Mouse (Mus musculus): ENCODE measurements around the gene Rgs10.
"Not testable (repeated sequence)": the region's sequence is repeated elsewhere in the genome, so short reads cannot be mapped to it uniquely, and the experiment has no call there.

Gene Rgs10

DNA sequence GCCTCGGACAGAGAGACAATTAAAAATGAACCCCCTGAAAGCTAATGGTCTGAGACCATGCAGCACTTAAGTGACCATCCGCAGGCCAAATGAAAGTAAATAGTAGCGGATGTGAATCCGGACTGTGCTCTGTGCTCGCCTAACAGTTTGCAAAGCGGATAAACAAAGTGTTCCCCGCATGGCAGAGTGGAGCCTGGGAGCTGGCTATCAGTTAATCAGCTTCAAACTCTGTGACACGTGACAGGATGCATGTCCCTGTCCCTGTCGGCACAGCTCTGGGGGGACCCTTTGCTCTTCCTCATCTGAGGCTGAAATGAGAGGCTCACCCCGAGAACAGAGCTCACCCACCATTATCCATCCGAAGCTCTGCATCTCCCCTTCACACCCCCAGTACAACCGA lies 49.2 kb downstream of the Rgs10 start:
- no peak for DNase-seq

DNA sequence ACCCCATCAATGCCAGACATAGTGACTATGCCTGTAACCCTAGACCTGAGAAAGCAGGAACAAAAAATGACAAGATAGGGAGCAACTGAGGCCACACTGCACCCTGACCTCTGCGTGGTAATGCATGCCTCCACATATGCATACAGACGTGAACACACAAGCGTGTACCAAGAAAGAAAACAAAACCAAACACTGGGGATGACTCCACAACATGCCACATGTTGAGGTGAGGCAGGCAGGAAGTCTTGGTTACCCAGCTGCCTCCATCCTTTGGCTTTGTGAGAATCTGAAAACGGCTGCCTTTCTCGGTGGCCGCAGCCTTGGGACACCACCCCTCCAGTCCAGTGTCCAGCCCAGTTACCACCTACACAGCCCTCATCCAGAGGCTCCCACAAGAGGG lies 49.7 kb downstream of the Rgs10 start:
- no peak for DNase-seq

DNA sequence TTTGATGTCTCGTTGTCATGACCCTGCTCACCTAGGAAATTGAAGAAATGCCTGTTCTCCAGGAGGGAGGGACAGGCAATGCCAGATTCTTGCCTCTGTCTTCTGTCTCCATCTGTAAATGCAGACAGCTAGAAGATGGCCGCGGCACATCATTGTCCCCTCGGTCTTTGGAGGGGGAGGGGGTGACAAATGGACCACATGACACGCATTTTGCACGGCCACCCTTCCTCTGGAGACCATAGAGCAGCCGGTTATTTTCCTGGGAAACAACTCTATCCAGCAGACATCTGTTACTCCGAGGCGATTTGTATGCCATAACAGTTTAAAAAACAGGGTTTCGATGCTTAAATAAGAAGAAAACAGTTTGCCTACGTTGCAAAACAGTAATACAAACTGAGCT lies 51.9 kb downstream of the Rgs10 start:
- no peak for DNase-seq

DNA sequence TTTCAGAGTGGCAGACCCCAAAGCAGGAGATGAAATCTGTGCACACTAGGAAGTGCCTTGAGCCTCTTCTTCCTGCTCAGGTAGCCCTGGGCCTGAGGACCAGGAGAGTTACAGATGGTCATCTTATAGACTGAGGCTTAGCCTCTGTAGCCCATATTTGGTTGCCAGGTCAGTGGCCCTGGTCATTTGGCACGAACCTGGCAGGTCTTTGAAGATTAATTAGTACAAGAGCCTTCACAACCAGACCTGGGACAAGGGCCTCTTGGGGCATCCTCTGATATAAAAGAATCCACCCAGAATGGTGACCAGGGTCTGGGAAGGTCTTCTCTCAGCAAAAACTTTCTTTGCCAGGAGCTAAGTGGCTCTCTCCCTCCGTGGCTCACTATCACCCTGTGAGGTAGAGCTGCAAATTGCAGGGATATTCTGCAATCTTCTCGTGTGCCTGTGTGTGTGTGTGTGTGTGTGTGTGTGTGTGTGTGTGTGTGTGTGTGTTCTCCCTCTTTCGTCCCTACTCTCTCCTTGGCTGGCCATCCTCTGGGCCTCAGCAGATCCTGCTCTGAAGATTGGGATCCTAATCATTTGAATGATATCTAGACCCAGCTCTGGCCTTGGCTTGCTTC lies 53.4 kb downstream of the Rgs10 start:
- DNase-seq, result no peak

DNA sequence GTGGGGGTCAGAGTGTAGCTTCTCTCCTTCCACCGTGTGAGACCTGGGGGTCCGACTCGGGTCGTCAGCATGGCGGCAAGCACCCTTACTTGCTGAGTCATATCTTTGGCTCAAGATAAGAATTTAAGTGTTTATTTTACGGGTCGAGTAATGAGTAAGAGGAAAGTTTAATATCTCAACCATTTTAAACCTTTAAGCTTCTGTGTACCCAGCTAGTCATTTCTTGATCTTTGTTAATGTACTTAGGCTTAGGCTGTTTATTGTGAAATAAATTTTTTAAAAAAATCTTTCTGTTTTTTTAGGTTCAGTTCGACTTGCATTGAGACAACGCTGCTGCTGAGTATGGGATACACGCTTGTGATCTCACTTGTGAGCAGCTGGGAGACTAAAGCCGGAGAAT lies 54.0 kb downstream of the Rgs10 start:
- DNase-seq, result no peak

DNA sequence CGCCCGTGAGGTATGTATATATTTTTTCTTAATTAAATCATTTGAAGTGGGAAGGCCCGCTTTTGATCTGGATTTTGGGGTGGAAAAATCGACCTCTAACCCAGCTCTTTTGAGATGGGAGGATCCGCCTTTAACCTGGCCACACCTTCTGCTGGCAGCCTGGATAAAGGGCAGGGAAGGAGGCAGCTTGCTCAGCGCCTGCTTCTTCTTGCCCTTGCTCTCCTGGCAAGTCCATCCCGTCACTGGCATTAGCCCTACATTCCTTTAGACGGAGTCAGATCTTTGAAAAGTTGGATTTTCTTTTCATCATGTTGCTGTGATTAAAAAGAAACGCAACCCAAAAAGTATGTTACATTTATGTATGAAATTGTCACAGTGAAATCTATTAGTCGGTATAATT lies 54.8 kb downstream of the Rgs10 start:
- DNase-seq, result no peak

DNA sequence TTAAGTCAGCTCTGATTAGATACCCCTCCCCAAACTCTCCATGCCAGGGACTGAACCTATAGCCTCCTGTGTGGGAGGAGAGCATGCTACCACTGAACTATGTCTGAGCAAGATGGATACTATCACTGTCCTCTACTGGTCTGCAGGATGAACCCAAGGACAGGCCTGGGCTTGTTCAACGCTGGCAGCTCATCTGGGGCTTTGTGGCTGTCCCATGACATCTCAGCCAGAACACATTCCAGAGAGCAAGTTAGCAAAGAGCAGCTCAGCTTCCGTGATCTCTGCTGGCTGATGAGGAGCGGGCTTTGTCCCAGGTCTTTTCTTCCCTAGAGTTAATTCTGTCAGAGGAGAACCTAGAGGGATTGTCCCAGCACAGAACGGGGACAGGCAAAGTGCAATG lies 55.6 kb downstream of the Rgs10 start:
- DNase-seq, result no peak

DNA sequence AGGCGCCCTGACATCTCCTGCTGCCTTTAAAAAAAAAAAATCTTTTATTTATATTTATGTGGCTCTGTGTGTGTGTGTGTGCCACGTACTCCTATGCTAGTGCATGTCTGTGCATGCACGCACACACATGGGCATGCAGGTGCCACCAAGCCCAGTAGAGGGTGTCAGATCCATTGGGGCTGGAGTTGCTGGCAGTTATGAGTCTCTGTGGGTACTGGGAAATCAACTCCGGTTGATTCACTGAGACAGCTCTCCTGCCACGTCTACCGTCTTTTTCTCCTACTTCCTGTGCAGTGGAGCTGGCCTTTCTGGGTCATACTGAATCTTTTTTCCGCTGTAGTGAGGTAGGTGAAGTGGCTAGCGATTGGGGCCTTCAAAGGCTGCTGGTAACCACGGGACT lies 58.8 kb downstream of the Rgs10 start:
- DNase-seq, result no peak

DNA sequence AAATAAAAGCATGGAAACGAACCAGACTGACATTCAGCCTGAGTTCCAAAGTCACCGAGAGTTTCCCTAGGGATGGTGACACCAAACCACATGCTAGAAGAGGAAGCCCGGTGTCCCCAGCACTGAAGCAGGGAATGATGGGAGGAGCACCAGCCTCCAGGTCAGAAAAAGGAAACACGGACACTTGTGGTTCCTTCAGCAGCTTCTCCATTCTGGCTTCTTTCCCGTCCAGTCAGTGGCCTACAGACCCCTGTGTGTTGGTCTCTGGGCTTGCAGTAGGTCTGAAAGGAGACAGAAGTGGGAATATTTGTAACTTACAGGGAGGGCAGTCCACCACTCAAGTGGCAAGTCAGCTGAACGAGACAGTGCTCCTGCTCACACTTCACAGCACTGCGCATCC lies 59.4 kb downstream of the Rgs10 start:
- no peak for DNase-seq

DNA sequence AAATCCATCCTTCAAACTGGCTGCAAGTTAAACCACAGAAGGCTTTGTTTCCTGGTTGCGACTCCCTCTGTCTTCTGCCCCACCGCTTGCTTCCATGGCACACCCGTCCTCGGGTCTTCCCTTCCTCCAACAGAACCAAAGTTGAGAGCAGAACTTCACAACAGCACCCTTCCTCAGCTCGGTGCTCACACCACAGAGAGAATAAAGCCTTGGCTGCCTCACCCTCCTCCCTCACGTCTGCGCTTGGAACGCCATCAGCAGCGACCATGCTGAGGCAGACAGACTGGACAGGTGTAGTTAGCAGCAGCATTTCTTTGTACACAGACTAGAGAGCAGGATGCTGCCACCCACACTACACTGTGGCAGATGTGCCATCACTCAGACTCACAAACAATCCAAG lies 59.8 kb downstream of the Rgs10 start:
- DNase-seq, result no peak

DNA sequence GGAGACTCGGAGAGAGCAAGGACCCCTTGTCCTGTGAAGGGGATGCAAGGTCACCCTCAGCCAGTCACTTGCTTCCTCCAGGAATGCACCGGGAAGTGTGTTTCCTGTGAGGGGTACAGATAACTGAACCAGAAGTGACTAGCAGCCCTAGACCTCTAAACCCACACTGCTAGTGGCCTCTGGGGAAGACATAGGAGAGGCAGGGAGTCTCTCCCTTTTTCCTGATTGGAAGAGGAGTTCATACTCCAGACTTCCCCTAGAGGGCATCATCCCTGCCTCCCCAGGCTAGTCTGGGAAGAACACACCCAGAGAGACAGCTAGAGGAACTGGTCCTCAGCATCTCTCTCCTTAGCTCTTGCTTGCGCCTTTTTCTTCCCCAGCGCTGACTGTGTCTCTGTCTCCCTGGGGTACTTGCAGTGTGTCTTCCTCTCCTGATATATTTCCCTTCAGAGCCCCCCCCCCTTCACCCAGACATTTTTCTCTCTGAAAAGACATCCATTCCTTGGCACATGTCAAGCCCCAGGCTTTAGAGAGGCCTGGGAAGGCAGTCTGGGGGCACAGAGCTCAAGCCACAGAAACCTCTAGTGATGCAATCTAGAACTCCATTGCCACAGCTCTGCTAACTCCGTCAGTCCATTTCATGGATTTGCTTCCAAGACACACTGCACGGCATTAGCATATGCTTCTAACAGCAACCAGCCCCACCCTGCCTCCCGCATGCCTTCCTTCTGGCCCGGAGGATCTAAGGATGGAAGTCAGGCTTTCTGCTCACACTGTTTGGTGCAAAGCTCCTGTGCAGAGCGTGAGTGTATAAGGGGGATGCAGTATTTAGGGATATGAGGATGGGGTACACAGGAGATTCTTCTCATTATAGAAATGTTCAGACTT lies 61.4 kb downstream of the Rgs10 start:
- no peak for DNase-seq

DNA sequence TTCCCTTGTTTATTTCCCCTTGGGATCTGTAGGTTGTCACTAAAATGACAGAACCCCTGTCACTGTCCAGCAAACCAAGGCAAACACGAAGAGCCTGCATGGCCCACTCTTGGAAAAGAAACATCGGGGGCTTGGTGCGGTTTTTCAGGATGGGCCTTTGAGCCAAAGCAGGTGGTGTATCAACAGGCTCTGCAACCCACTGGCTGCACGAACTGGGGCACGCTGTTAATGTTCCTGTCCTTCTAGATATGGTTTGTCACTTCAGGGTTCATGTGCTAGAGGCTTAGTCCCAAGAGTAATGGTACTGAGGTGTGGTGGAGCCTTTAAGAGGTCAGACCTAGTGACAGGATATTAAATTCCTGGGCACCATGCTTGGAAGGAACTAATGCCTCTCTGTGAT lies 63.1 kb downstream of the Rgs10 start:
- no peak for DNase-seq

DNA sequence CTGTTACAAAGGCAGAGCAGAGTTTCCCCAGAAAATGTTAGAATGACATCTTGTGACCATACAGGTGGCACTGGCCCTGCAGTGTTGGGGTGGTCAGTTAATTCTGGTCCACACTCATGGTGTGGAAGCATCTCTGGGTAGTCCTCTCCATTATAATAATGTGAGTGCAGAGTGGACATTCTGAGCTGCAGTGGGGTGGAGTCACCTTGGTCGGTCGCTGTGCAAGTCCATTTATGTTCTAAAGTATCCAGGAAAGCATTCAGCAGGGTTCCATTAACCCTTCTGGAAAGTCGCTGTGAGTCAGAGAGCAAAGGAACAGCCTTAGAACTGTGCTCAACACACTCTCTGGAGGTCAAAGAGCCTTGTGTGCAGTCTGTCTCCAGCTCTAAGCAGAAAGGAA lies 65.8 kb downstream of the Rgs10 start:
- no peak for DNase-seq

DNA sequence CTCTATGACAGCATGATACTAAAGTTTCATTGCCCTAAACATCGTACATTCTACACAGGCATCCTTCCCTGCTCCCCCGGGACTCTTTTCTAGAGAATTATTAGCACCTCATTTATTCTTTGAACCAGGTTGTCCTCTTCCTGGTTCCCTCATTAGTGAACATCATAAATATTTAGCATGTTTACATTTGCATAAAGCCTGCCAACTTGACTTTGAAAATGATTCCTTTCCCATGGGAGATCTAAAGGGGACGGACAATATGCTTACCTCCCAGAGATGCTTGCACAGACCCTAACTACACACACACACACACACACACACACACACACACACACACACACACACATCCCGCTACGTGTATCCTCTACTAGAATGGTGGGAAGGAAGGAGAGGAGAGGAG lies 67.4 kb downstream of the Rgs10 start:
- no peak for DNase-seq

DNA sequence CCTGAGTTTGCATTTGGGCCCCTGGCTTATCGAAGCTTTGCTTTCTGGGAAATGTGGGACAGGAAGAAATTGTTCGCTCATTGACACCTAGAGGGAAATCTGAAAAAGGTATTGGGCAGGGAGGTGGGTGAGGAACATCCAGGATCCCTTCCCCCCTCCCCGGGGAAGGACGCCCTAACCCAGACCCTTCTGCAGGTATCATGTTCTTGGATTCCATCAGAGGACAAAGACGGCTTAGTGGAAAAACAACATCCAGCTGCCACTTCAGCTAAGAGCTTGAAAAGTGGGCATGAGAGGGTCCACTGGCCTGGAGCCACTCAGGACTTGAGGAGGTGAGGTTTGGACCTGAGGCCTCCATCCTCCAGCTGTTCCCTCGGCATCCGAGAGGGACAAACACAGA lies 68.2 kb downstream of the Rgs10 start:
- DNase-seq, result no peak

DNA sequence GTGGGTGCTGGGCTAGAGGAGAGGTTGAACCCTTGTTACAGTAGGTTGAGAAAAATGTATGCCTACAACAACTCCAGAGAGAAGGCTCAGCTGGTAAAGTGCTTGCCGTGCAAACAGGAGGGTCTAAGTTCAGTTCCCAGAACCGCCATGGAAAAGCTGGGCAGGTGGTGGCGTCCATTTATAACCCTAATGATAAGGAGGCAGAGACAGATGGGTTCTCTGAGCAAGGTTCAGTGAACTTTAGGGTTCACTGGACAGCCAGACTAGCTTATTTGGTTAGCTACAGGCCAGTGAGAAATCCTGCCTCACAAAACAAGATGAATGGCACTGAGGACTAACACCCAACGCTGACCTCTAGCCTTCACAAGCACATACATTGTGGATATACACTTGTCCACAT lies 68.8 kb downstream of the Rgs10 start:
- peak; percentile 31 for DNase-seq

DNA sequence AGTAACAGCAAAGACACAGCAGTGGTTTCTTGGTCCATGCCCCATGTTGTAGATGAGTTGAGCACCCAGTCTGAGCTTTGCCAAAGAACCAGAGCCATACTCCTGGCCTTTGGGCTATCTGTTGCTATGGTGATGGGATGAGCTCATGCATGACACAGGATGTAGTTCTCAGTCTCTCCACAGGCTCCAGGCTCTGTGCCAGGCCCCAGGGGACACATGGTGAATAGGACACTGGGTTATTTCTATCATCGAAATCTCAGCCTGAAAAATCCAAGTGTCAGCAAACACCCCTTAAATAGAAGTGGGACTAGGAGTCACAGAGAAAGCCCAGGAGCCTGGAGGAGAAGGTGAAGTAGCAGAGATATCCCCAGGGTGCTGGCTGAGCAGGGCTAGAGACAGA lies 70.0 kb downstream of the Rgs10 start:
- peak; percentile 86 for DNase-seq

DNA sequence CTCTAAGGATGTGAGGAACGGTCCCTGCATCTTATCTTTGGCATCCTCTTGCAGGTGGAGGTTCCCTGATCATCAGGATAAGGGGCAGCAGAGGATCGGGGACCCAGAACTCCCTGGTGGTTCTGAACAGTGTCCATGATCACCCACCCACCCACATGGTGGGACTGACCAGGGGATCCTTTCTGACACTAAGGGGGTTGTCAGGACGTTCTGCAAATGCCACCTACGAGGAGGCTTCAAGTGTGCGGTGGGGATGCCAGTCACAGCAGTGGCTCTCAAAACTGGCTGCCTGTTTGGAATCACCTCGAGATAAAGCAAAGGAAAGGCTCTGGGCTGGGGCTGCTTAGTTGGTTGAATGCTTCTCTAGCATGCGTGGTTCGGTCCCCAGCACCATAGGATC lies 71.6 kb downstream of the Rgs10 start:
- no peak for DNase-seq

DNA sequence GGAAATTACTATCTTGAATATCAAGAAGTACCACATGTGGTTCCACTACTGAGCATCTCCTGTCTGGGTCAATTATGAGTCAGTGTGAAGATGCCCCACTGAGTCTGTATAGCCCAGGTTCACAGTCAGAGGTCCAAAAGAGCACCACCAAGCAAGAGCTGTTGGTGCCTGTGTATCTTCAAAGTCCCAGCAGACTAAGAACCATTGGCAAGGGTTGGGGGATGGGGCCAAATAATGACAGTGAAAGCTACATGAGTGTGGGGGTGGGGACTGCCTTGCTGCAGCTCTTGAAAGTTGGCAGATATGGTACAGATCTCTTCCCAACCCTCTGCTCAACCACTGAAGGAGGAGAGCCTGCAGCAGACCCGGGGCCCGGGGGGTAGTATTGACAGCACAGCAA lies 72.0 kb downstream of the Rgs10 start:
- no peak for DNase-seq

DNA sequence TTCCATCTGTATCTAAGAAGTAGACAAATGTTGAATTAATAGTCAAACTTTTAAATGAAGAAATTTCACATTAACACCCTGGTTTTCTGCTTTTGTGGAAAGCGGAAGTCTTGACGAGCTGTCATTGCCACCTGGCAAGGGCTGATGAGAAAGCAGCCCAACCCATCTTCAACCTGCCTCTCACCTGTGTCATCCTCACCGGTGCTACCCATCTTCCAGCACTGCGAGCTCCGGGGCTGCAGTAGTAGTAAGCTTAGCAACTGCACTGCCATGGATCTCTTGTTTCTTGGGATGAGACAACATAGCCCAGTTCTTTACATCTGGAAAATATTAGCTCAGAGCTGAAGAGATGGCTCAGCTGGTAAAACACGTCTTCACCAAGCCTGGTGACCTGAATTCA lies 72.9 kb downstream of the Rgs10 start:
- no peak for DNase-seq

DNA sequence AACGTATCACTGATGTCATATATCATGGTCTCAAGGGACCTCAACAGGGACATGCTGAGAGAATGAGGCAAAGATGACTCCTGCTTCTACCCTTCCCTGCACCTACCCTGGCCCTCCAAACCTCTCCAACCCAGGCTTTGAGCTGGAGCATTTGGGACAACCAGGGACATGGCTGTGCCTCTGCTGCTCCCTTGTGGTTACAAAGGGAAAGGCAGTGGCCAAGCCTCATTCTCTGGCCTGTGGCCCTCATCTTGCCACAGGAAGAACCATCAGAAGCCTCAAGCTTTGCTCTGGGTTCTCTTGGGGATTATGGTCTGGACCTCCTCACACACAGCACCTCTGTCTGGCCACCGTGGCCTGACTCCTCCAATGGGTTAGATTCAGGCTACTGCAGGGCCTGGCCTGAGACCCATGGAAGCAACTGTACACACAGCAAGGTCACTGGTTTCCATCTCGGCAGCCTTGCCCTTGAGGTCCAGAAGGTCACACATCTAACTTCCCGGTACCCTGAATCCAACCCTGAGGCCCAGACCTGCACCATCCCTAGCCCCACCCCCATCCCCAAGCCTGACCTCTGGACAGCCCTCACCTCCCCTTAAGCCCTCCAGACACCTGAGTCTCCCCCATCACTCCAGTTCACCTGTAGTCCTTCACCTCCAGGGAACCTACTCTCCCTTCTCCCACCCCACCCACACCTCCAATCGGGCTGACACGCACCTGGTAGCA lies 73.5 kb downstream of the Rgs10 start:
- peak; percentile 82 for DNase-seq

DNA sequence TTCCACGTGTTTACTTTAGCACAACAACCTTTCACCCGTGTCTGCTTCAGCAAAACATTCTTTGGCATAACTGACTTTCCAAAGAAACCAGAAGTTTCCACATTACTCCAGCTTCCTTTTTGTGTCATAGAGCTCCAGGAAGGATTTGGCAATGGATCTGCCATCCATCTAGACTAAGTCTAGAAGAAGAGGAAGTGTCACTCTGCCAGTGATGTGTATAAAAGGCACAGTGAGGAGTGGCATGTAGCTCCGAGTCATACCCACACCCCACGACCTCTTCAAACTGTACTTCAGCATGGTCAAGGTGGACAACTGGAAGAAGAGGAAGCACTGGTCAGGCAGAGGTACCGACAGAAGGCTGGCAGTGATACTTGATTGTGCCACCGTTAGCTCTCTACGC lies 74.1 kb downstream of the Rgs10 start:
- DNase-seq, result no peak

DNA sequence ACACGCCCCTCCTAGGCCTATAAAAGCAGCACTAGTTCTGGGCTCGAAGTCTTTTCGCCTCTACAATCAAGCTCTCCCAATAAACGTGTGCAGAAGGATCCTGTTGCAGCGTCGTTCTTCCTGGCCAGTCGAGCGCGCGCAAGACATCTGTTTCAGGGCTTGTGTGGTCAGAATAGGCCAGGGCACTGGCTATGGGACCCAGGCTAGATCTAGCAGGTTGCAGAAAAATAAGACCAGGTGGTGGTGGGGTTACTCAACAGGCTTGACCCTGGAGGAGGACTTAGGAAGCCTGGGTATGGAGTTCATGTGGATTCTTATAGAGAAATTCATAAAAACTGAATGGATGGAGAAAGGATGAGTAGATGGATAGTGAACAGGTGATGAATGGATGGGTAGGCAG lies 75.9 kb downstream of the Rgs10 start:
- DNase-seq, result not testable (repeated sequence)

DNA sequence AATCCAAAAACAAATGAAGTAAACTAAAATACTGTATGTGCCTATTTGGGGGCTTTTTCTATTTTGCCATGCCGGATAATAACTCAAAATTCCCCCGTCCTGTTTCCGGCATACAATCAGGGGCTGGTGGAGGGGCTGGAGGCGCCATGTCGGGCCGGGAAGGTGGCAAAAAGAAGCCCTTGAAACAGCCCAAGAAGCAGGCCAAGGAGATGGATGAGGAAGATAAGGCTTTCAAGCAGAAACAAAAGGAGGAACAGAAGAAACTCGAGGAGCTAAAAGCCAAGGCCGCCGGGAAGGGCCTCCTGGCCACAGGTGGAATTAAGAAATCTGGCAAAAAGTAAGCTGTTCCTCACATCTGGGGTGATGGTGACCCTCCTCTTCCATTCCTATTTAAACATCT lies 78.2 kb downstream of the Rgs10 start:
- DNase-seq, result not testable (repeated sequence)
